Mouse (Mus musculus): Measurements from ENCODE around the gene Letm1. TPM values are rescaled to one million over a fixed set of nuclear protein-coding genes. Genes with fewer than 3 reads are reported as not detected.

Letm1 gene
- polyA plus RNA-seq, 1 experiment from 2014 or later = 68.7 TPM

DNA sequence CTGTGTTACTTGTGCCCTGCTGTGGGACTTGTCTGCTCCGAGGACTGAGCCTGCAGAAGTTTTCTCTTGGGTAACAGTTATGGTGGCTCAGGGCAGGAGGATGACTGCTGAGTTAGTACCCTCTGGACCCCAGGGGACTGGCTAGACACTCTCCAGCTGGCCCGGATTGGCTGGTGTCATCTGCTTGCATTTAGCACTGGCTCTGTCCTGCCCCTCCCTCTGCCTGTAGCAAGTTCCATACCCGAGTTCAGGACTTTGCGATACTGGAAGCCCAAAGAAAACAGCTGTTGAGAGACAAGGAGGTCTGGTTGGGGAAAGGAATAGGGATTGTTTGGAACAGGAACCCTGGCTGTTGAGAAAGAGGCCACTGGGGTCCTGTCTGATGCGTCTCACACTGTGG, 52.1 kb downstream of the Letm1 start:
- no peak overlapping the region for H3K4me3 ChIP-seq (ENCODE audit: low read length)
- H3K27me3 ChIP-seq (replicated peaks; ENCODE audit: control insufficient read depth, insufficient read depth, low read length) = no peaks in the 10 kb centered on the region
- no peaks in the 10 kb centered on the region for H3K36me3 ChIP-seq (ENCODE audit: control insufficient read depth, insufficient read depth, low read length)
- WGBS = 53% methylated on average over 5 of the region's 5 CpGs
- no peaks in the 10 kb centered on the region for H3K9me3 ChIP-seq (ENCODE audit: control insufficient read depth, low read length)
- H3K4me1 ChIP-seq (ENCODE audit: control insufficient read depth, insufficient read depth, low read depth, low read length) = no peaks in the 10 kb centered on the region
- H3K9ac ChIP-seq (ENCODE audit: low read depth, low read length) = no peak overlapping the region
- no peak overlapping the region for H3K27ac ChIP-seq (ENCODE audit: low read depth, low read length)
- H3K4me2 ChIP-seq (ENCODE audit: low read length) = no peak overlapping the region
- ATAC-seq = no peak

DNA sequence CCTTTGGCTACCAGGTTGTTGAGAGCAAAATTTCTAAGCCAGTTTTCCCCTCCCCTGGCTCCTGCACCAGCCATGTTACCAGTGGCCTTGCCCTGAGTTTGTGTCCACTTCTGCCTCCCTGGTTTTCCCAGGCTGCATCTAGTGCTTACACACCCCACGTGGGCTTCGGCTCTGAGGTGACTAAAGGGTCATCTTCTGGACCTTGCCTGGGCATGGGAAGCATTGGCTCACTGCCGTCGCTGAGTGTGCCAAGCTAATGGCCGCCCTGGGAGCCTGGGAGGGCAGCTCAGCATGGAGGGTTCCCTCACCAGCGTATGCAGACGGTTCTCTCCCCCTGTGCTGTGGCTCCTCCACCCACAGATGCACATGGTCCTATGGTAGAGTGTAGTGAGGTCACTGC, 53.8 kb downstream of the Letm1 start:
- no peak for ATAC-seq
- Histone ChIP-seq H3K9ac (ENCODE audit: low read depth, low read length) (no peak overlapping the region; the same call in 1 of the 2 replicates), H3K4me3 (ENCODE audit: low read length) (no peak overlapping the region), H3K36me3 (ENCODE audit: control insufficient read depth, insufficient read depth, low read length) (no peaks in the 10 kb centered on the region), H3K27ac (ENCODE audit: low read depth, low read length) (no peak overlapping the region), H3K9me3 (ENCODE audit: control insufficient read depth, low read length) (no peaks in the 10 kb centered on the region), H3K27me3 (replicated peaks; ENCODE audit: control insufficient read depth, insufficient read depth, low read length) (no peaks in the 10 kb centered on the region), H3K4me1 (ENCODE audit: control insufficient read depth, insufficient read depth, low read depth, low read length) (peaks cover under 1% of the 10 kb centered on the region; the same call in 1 of the 2 replicates), H3K4me2 (ENCODE audit: low read length) (no peak overlapping the region)
- WGBS = 65% methylated on average over 7 of the region's 7 CpGs

DNA sequence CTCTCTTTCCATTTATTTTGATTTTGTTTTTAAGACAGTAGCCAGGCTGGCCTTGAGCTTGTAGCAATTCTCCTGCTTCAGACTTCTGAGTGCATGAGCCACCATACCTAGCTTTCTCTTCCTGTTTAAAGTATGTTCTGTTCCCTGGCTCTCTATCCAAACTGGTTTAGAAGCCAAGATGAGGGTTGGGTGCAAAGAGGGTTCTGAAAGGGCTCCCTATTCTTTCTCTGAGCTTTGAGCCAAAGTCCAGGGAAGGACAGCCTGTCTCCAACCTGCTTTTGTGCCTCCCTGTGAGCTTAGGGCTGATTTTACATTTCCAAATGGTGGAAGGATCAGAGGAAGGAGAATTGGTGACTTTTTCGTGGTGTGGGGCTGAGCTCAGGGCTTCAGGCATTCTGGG, 55.7 kb downstream of the Letm1 start:
- Histone ChIP-seq H3K9me3 (ENCODE audit: control insufficient read depth, low read length) (no peaks in the 10 kb centered on the region), H3K27me3 (replicated peaks; ENCODE audit: control insufficient read depth, insufficient read depth, low read length) (no peaks in the 10 kb centered on the region), H3K4me3 (ENCODE audit: low read length) (no peak overlapping the region), H3K36me3 (ENCODE audit: control insufficient read depth, insufficient read depth, low read length) (no peaks in the 10 kb centered on the region), H3K27ac (ENCODE audit: low read depth, low read length) (peak overlapping the region; percentile 9; the same call in 1 of the 2 replicates), H3K9ac (ENCODE audit: low read depth, low read length) (no peak overlapping the region), H3K4me1 (ENCODE audit: control insufficient read depth, insufficient read depth, low read depth, low read length) (peaks cover 14% of the 10 kb centered on the region), H3K4me2 (ENCODE audit: low read length) (peak overlapping the region; percentile 36)
- no peak for ATAC-seq
- WGBS = 70% methylated on average over 1 of the region's 1 CpGs

DNA sequence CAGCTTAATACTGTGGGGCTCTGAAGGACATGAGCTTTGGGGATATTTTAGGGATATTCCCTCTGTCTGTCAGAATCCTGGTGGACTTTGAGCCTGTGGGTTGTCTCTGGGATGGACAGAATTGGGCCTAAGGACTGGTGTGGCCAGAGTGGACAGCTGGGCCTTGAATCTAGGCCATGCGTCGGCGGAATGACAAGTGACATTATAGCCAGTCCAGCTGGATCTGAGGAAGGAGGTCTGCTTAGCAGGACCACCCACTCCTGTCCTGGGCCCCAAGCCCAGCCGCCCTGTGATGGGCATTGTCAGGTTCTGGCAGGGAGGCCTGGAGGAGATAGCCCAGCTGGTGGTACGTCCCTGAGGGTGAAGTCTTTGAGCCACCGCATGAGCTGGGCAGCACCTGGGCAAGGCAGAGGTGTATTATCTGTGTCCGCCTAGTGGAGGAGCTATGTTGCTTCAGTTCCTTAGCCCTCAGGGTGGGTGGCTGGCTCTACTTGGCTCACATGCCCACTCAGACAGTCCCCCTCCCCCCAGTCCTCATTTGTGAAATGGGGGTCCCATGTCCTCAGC, 56.5 kb downstream of the Letm1 start:
- Histone ChIP-seq H3K27ac (ENCODE audit: low read depth, low read length) (peak overlapping the region; percentile 51), H3K4me1 (ENCODE audit: control insufficient read depth, insufficient read depth, low read depth, low read length) (peaks cover 20% of the 10 kb centered on the region), H3K9me3 (ENCODE audit: control insufficient read depth, low read length) (no peaks in the 10 kb centered on the region), H3K27me3 (replicated peaks; ENCODE audit: control insufficient read depth, insufficient read depth, low read length) (no peaks in the 10 kb centered on the region; the same call in 1 of the 2 replicates), H3K36me3 (ENCODE audit: control insufficient read depth, insufficient read depth, low read length) (no peaks in the 10 kb centered on the region), H3K4me3 (ENCODE audit: low read length) (peak overlapping the region; percentile 15), H3K9ac (ENCODE audit: low read depth, low read length) (peak overlapping the region; percentile 11; the same call in 1 of the 2 replicates), H3K4me2 (ENCODE audit: low read length) (peak overlapping the region; percentile 99)
- peak; percentile 51; the same call in 1 of the 2 replicates for ATAC-seq
- WGBS = 53% methylated on average over 7 of the region's 7 CpGs

DNA sequence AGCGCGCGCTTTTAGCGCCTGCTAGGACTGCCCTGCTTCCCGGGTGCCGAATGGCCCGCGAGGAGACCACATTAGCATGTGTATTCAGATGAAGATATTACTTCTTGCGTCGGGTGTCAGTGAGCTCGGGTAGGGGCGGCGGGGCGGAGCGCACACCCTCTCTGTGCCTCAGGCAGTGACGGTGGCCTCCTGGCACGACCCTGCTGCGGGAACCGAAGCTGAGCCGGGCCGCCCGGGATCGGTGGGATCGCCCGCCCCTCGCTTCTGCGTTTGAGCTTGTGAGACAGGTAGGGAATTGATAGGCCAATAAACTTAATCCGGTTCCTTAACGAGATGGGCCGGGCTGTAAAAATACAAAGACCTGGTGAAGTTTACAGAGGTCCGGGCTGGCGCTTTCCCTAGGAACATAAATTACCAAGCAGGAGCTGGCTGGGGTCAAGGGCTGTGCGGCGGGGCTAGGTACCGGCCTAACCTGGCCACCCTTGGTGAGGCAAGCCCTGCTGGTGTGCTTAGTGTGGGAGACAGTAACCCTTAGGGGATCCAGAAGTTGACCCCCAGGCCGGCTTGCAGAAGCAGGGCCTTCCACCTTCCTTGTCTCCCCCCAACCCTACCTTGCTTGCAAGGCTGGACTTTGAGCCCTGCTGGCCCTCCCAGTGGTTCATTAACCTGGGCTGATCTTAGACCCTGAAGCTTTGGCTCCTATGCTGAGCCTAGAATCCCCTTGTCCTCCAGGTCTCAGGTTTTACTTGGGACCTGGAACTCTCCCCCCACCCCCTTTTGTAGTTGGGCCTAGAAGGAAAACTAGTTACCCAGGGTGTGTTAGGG, 58.8 kb downstream of the Letm1 start:
- Histone ChIP-seq H3K4me1 (ENCODE audit: control insufficient read depth, insufficient read depth, low read depth, low read length) (peaks cover 20% of the 10 kb centered on the region), H3K4me2 (ENCODE audit: low read length) (peak overlapping the region; percentile 99), H3K9me3 (ENCODE audit: control insufficient read depth, low read length) (no peaks in the 10 kb centered on the region), H3K36me3 (ENCODE audit: control insufficient read depth, insufficient read depth, low read length) (no peaks in the 10 kb centered on the region), H3K27me3 (replicated peaks; ENCODE audit: control insufficient read depth, insufficient read depth, low read length) (no peaks in the 10 kb centered on the region; the same call in 1 of the 2 replicates), H3K9ac (ENCODE audit: low read depth, low read length) (peak overlapping the region; percentile 78), H3K27ac (ENCODE audit: low read depth, low read length) (peak overlapping the region; percentile 57; the same call in 1 of the 2 replicates), H3K4me3 (ENCODE audit: low read length) (peak overlapping the region; percentile 62)
- 6% methylated on average over 36 of the region's 36 CpGs for WGBS
- peak; percentile 26; the same call in 1 of the 2 replicates for ATAC-seq

DNA sequence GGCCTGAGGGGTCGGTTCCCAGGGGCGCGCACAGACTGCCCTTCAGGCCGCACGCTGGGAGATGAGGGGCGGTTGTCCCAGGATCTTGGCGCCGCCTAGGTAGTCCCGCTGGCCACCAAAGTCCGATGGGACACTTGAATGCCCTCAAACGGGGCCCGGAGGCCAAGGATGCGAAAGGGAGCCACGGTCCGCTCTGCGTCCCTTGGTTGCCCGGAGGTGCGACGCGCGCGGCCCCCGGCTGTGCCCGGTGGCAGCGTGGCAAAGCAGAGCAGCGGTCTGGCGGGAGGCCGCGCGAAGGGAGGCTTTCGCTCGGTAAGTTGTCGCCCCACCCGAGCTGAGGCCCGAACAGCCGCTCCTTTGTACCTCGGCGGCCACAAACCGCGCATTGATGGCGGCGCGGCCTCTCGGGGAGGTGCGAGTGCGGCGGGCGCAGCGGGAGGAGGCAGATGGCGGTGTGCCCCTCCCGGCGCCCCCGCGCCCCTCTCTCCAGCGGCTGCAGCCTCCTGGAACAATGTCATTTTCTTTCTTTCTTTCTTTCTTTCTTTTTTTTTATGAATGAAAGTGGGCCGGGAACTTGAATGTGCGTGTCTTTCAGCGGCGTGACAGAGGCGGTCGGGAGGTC, 59.5 kb downstream of the Letm1 start:
- Histone ChIP-seq H3K4me2 (ENCODE audit: low read length) (peak overlapping the region; percentile 99), H3K4me1 (ENCODE audit: control insufficient read depth, insufficient read depth, low read depth, low read length) (peaks cover 20% of the 10 kb centered on the region), H3K27me3 (replicated peaks; ENCODE audit: control insufficient read depth, insufficient read depth, low read length) (no peaks in the 10 kb centered on the region; the same call in 1 of the 2 replicates), H3K9me3 (ENCODE audit: control insufficient read depth, low read length) (no peaks in the 10 kb centered on the region), H3K9ac (ENCODE audit: low read depth, low read length) (peak overlapping the region; percentile 78), H3K4me3 (ENCODE audit: low read length) (peak overlapping the region; percentile 62), H3K36me3 (ENCODE audit: control insufficient read depth, insufficient read depth, low read length) (no peaks in the 10 kb centered on the region), H3K27ac (ENCODE audit: low read depth, low read length) (peak overlapping the region; percentile 57; the same call in 1 of the 2 replicates)
- no peak for ATAC-seq
- under 1% methylated on average over 51 of the region's 61 CpGs for WGBS

DNA sequence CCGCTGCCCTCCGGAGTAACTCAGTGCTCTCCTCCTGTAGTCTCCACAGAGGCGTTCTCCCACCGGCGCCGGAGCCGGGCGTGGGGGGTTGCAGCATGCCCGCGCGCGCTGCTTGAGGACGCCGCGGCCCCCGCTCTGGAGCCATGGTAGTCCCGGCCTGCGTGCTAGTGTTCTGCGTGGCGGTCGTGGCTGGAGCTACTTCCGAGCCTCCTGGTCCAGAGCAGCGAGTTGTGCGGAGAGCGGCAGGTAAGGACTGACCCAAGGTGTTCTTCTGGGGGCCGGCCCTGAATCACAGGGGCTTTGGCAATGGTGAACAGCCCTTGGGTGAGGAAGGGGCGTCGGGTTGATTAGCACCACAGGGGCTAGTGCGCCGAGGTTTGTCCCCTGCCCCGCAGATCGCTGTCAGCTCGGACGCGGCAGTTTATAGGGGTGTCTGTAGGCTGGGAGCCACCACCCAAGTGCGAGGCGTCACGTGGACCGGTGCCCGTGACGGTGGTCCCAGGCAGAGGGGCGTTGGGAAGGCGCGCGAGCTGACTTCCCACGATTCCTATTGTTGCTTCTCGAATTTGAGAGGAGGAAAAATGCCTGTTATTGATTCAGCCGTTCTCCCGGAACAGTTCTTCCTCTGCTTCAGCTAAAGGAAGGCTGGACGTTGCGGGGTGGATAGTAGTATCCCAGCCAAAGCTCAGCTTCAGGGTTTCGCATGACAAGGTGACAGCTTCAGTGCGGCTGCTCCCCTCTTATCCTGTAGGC, 60.2 kb downstream of the Letm1 start:
- Histone ChIP-seq H3K9ac (ENCODE audit: low read depth, low read length) (peak overlapping the region; percentile 78), H3K36me3 (ENCODE audit: control insufficient read depth, insufficient read depth, low read length) (no peaks in the 10 kb centered on the region), H3K27ac (ENCODE audit: low read depth, low read length) (peak overlapping the region; percentile 74), H3K4me3 (ENCODE audit: low read length) (peak overlapping the region; percentile 62), H3K9me3 (ENCODE audit: control insufficient read depth, low read length) (no peaks in the 10 kb centered on the region), H3K4me1 (ENCODE audit: control insufficient read depth, insufficient read depth, low read depth, low read length) (peaks cover 20% of the 10 kb centered on the region), H3K27me3 (replicated peaks; ENCODE audit: control insufficient read depth, insufficient read depth, low read length) (no peaks in the 10 kb centered on the region; the same call in 1 of the 2 replicates), H3K4me2 (ENCODE audit: low read length) (peak overlapping the region; percentile 99)
- ATAC-seq = no peak
- under 1% methylated on average over 47 of the region's 53 CpGs for whole genome bisulfite sequencing

DNA sequence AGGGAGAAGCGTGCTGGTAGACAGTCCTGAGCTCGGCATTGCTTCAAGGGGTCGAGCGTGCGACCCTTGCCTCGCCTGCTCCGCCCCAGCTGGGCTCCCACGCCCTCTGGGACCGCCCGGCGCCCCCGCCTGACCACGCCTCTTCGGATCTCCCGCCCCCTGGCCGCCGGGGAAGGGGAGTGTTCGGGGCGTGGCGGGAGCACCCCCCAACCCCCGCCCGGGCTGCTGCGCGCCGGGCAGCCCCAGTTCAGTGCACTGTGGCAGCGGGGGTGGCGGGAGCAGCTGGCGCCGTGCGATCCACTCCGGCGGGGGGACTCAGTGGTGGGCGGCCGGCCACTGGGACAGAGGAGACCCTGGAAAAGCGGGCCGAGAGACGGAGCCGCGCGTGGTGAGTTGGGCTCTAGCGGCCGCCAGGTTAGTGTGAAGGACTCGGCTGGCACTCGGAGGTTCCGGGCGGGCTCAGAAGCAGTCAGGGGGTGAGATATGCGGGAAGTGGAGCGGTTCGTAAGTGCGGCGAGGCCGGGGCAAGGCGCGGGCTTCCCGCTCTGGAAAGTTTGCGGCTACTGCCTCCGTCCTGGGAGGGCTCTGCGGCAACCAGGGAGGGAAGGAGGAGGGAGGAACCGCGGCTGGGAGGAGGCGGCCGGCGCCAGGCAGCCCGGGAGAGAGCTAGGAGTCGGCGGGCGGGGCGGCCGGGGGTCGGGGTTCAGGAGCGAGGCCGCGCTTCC, 60.9 kb downstream of the Letm1 start, which contains the start of gene Fgfr3:
Fgfr3 (plus strand) TSS at position 134 of the 725 bp plus-strand sequence.
- under 1% methylated on average over 67 of the region's 73 CpGs for WGBS
- Histone ChIP-seq H3K9me3 (ENCODE audit: control insufficient read depth, low read length) (no peaks in the 10 kb centered on the region), H3K4me2 (ENCODE audit: low read length) (peak within 1 kb of the TSS; percentile 99), H3K4me1 (ENCODE audit: control insufficient read depth, insufficient read depth, low read depth, low read length) (peaks cover 20% of the 10 kb centered on the region), H3K9ac (ENCODE audit: low read depth, low read length) (peak within 1 kb of the TSS; percentile 78), H3K27me3 (replicated peaks; ENCODE audit: control insufficient read depth, insufficient read depth, low read length) (no peaks in the 10 kb centered on the region; the same call in 1 of the 2 replicates), H3K4me3 (ENCODE audit: low read length) (peak within 1 kb of the TSS; percentile 62), H3K27ac (ENCODE audit: low read depth, low read length) (peak within 1 kb of the TSS; percentile 74), H3K36me3 (ENCODE audit: control insufficient read depth, insufficient read depth, low read length) (no peaks in the 10 kb centered on the region)
- peak; percentile 67 for ATAC-seq

All from hindbrain, embryonic 16.5 days (tissue).